Mouse (Mus musculus) adrenal gland, postnatal 14 days (tissue): Measurements from ENCODE around the gene Tcap. TPM values are rescaled to one million over a fixed set of nuclear protein-coding genes. Genes with fewer than 3 reads are reported as not detected.
A peak's percentile ranks its signal among the peaks of the same experiment; 100 is the strongest.
"Not testable (repeated sequence)": the region's sequence is repeated elsewhere in the genome, so short reads cannot be mapped to it uniquely, and the experiment has no call there.

Source experiments
- DNase-seq: peaks from one replicate; pipeline ENCODE4 v3.0.0; 2021; ENCODE audit warnings: mixed read lengths
- total RNA-seq: library from RNA; stranded (reverse); gene quantifications from 2 replicates; pipeline ENCODE4 v1.2.3, GENCODE M21; 2021

Gene Tcap
- total RNA-seq, 1 experiment from 2014 or later: 0.48 TPM

DNA sequence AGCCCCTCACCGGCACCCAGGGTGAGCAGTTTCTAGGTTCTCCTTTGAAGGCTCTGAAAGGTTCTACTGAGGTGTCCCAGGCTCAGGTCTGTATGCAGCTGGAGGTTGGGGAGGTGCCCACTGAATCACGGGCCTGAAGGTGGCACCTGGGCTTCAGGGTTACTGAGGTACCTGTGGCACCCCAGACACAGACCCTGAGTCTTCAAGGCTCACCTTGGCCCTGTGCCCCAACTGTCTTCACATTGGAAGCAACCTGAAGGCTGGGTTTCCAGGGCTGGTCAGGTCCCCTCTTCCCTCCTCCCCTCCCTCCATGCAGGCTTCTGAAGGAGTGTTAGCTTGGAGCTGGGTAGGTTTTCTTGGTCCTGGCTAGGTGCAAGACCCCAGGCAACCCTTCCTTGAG, 2.0 kb upstream of the Tcap start:
- DNase-seq: no peak

DNA sequence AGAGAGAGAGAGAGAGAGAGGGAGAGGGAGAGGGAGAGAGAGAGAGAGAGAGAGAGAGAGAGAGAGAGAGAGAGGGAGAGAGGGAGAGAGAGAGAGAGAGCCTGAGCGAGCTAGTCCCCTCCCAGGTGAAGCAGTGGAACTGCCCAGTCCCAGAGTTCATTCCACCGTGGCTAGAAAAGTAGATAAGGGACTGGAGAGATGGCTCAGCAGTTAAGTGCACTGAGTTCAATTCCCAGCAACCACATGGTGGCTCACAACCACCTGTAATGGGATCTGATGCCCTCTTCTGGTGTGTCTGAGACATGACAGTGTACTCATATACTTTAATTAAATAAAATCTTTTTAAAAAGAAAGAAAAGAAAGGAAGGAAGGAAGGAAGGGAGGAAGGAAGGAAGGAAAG, 1.2 kb upstream of the Tcap start:
- DNase-seq: not testable (repeated sequence)

DNA sequence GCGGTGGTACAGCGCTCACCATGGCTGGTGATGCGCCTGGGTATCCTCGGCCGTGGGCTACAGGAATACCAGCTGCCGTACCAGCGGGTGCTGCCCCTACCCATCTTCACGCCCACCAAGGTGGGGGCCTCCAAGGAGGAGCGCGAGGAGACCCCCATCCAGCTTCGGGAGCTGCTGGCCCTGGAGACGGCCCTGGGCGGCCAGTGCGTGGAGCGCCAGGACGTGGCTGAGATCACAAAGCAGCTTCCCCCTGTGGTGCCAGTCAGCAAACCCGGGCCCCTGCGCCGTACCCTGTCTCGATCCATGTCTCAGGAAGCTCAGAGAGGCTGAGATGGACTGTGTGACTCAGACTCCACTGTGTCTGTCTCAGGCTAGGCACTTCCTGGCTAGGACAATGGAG, 605 bp downstream of the Tcap start:
- no peak for DNase-seq

DNA sequence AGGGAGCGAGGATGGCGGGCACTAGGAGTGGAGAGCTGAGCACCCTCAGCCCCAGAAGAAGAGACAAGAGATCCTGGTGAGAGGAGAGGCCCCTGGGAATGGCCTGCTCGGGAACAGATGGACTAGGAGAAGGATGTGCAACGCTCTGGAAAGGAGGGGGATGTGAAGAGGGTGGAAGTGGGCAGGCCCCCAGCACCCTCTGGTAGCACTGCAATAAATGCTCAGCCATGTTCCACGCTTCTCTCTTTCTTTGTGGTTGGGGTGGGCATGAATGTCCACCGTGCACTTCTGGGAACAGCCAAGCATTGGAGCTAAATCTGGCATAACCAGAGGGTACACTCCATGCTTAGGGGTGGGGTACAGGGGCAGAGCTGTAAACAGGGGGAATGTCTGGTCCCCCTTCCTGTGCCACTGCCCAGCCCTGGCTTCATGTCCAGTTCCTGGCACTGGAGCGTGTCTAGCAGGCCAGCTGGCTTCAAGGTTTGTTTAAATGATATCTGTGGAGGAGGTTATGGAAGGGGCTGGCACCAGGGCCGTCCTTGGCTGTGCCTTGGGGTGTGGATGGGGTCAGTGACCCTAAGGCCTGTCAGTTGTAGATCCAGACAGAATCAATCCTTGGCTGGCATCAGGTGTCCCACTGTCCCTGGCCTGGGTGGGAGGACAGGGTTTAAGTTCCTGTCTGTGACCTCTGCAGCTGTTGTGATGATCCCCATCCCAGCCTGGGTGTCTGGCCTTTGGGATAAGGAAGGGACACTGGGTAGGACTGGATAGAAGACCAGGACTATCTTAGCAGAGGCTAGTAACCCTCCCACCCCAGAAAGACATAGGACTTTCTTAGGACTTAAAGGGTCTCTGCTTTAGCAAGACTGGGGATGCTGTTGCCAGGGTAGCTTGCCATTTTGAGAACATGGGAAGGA, 1.4 kb downstream of the Tcap start:
- DNase-seq: no peak

DNA sequence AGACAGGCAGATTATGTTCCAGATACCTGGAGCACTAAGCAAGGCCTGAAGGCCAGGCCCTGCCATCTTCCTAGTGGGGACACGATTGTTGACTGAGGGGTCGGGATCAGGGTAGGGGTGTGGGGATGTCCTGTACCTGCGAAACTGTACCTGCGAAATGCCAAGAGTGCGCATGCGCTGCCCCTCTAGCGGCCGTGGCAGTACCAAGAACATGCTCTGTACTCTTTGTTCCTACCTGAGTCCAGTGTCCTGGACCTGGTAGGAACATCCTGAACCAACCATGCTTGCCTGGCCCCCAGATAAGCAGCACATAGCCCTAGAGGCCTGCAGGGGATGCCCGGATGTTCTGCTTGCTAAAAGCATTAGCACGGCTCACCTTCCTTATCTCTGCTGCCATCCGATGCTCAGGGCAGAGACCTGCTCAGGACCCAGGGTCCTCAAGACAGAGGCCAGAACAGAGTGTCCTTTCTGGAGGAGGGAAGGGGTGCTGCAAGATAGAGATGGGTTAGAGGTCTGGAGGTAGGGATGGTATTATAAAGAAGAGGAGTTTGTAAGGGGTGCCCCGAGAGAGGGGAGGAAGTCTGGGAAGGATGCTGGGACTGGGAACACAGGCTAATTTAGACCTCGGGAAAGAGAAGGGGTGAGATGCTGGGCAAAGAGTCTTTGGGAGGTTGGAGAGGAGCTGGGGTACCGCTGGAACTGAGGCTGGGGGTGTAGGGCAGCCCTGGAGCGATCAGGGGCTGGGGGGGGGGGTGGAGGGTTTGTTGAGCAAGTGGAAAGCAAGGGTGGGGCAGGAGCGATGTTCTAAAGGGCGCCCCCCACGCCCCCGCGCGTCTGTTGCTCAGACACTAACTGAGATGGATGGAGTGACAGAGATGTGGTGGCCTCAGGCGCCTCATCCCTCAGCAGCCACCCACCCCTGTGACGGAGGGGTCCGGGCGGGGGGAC, 2.3 kb downstream of the Tcap start, which contains the start of gene Pnmt:
Gene Pnmt (plus strand): TSS at position 813 of the 948 bp plus-strand sequence.
- no peak for DNase-seq

DNA sequence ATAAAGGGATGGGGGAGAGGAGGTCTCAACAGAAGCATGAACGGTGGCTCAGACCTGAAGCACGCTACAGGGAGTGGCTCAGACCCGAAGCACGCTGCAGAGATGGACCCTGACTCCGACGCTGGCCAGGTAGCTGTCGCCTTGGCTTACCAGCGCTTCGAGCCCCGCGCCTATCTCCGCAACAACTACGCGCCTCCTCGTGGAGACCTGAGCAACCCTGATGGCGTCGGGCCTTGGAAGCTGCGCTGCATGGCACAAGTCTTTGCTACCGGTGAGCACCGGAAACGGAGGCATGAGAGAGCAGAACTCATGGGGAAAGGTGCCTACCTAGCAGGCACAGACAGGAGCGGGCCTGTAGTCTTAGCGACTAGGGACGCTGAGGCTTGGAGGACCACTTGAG, 3.0 kb downstream of the Tcap start:
- DNase-seq: no peak

DNA sequence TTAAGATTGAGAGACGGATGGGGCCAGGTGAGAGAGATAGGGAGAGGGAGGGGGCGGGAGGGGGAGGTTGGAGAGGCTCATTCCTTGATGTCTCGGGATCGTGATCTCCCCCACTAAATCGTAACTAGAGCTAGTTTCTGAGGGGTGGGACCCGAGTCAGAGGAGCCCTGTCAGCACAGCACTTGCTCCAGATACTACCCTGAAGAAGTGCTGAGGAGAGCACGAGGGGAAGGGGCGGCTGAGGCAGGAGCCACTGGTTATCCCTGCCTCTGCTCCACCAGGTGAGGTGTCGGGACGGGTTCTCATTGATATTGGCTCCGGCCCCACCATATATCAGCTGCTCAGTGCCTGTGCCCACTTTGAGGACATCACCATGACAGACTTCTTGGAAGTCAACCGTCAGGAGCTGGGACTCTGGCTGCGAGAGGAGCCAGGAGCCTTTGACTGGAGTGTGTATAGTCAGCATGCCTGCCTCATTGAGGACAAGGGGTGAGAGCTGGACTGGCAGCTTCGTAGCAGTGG, 3.5 kb downstream of the Tcap start:
- DNase-seq: no peak

DNA sequence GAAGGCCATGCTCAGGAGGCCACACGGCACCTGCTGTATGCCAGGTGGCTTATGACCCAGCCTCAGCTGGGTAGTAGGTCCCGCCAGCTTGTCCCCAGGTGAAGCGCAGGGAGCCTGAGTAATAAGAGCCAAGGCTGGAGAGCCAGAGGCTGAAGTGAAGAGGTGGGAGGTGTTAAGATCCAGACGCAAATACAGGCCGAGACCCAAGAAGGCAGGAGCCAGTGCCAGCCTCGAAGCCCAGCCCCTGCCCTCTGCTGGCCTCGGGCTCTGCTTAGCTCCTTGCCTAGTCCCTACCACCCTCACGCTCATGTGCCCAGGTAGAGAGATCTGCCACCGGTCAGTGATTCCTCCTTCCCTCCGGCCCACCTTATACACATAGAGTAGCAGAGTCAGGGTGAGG, 4.7 kb downstream of the Tcap start:
- DNase-seq: no peak

DNA sequence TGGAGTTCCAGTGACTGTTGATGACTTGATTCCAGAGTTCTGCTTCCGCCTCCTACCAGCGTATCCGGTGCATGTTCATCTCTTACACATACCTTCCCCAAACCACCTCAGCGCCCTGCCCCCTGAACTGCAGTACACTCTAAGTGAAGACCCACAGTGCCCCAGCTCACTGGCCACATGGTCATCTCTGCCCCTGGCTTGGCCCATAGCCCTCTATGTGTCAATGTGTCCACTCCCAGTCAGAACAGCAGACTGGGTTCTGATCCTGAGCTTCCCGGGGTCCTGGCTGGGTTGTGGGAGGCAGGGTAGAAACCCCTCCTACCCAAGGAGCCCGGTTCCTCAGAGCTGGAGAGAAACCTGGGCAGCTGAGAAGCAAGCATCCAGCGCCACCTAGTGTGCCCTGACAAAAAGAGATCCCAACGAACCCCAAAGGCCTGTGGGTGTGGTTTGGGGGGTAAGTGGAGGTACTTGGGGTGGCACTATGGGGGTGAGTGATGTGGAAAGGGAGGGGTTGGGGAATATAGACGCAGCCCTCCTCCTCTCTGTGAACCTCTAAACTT, 5.7 kb downstream of the Tcap start:
- peak; percentile 72 for DNase-seq

DNA sequence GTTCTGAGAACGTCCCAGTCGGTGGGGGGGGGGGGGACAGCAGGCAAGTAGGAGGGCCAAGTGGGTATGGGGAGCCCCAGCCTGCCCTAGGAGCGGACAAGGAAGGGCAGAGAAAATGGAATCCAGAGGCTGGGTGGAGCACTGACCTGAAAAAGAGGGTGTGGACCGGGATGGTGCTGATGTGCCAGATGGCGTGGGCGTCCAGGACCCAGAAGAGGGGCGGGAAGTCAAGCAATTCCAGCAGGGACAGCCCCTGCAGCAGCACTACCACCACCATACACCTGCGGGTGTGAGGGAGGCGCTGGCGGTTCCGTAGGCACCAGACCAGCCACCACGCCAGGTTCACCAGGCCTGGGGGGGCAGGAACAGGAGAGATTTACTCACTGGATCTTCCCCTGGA, 6.5 kb downstream of the Tcap start:
- DNase-seq: no peak

DNA sequence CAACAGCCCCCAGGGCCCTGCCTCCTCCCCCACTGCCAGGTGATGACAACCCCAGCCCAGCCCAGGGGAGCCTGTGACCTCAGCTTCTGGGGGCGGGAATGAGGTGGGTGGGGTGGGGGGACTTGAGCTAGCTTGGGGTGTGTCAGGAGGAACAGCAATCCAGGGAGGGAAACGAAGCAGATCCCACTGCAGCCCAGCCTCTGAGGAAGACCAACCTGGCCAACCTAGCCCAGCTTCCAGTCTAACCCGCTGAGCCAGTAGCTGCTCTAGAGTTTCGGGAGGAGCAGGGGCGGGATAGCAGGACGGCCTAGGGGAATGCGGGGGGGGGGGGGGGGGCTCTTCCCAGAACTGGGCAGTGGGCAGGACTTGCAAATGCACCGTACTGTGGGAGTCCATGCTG, 8.4 kb downstream of the Tcap start:
- DNase-seq: no peak

DNA sequence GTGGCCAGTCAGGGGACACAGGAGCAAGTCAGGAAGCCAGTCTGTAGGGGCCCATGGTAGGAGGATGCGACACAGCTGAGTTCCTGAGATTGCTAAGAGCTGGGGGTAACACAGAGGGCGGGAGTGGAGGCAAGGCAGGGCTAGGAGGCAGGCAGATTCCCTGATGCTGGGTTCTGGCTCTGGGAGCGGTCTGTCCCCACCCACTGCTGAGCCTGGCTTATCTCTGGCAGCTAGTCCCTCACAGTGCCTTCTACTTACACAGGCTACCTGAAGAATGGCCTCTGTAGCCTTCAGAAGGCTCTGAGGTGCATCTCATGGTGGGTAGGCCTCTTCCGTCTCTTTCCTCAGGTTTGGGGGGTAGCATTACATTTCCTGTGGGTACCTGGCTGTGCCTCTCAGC, 9.0 kb downstream of the Tcap start:
- no peak for DNase-seq

DNA sequence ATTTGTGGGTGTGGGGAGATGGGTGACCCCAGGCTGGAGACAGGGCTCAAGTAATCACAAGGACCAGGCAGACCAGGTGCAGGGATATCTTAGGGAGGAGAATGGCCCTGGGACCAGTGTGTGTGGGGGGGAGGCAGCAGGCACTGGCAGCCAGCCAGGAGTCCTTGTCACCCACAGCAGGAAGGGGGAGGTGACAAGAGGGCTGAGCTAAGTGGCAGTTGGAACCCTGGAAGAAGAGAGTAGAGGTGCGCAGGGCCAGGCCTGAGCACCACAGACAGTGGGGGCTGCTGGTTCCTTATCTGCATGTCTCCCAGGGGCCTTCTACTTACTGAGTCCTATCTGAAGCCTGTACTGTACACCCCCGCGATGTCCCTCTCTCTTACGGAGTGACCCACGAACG, 9.7 kb downstream of the Tcap start:
- peak; percentile 72 for DNase-seq

DNA sequence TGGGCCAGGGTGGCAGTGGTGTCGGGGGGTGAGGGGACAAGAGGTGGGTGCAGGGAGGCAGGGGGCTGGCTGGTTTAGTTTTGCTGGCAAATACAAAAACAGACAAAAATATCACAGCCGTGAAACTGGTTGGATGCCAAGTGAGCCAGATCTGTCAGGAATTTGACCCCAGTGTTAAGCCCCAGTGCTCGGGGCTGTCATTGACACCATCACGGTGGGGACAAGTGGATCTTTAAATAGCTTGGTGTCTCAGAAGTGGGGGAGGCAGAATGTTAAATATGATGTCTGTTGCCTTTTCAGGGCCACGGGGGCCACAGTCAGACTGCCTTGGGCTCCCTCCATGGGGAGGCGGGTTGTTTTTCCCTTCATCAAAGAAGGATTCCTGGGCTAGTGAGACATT, 10.7 kb downstream of the Tcap start:
- DNase-seq: no peak

DNA sequence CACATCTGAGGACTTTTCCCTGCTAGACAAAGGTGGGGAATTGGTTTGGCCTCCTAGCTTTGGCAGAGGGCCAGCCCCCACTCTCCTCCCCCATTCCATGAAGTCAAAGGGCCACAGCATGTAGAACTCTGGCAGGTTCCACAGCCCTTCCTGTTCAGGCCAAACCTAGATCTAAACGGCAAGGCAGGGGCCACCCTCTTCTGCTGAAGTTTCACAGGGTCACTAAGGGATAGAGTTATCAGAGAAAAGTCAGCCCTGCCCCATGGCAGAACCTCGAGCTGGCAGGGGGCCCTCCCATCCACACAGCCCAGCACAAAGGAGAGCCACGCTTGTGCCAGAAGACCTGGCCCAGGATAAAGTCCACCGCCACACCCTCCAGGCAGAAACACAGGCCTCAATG, 11.4 kb downstream of the Tcap start:
- no peak for DNase-seq

DNA sequence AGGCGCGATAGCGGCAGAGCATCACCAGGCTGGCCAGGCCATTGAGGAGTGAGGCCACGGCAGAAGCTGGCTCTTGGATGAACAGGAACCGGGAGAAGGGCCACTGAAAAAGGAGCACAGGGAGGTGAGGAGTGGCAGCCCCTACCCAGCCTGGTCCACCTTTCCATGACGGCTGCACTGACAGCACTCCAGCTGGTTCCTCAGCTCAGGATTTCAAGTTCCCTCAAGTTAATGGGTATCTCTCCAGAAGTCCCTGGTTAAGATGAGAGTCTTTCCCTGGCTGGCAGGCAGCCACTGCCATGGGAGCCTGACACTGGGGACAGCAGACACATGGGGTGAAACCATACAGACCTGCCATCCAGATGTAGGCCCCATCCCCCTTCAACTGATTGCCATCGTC, 14.3 kb downstream of the Tcap start:
- DNase-seq: no peak

DNA sequence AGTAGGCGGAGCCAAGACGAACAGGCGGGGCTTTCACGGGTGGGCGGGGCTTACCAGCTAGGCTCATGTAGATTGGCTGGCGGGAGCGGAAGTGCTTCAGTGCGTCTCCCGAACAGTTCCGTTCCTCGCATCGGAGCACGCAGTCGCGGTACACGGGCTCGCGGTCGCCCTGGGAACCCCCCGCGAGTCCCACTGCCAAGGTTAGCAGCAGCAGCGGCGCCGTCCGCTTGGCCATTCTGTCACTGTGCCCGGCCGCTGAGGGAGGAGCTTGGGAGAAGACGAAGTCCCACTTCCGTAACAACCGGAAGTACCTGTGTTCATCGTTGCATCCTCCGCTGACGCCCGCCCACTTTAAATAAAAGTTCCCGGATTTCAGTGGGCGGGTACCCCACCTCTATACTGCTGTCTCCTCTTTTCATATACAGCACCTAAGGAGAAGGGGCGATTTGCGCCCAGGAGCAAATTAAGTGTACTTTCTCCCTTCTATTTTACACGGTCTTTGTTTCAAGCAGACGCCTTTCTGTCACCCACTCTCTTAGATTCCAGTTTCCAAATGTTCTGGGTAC, 16.6 kb downstream of the Tcap start, which contains the start of gene Pgap3:
Gene Pgap3 (minus strand): TSS at position 330 of the 566 bp plus-strand sequence.
- peak; percentile 93 for DNase-seq

DNA sequence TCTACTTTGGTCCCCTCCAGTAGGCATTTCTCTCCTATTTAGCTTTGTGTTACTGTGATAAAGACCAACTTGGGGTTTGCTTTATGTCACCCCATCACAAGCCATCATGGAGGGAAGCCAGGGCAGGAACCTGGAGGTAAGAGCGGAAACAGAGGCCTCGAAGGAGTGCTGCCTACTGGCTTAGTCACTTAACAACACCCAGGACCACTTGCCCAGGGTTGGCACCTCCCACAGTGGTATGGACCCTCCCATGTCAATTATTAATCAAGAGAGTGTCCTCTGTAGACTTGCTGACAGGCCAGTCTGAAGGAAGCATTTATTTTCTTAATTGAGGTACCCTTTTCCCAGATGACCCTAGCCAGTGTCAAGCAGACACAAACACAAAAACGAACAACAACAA, 17.2 kb downstream of the Tcap start:
- DNase-seq: no peak

DNA sequence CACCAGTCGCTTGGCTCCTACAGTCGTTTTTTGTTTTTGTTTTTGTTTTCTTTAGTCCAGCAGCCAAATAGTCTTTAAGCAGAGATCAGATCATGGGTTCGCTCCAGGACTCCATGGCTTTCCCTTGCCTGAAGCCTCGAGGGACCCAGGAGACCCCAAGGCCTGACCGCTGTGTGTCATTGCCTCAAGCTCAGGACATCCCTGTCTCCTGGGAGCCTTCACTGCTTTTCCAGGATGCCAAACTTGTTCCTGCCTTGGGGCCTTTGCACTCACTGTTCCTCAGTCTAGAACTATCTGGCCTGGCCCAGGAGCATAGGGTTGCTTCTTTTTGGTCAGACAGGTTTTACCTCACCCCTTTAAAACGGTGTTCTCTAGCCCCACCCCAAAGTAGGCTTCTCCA, 23.0 kb downstream of the Tcap start:
- DNase-seq: no peak

DNA sequence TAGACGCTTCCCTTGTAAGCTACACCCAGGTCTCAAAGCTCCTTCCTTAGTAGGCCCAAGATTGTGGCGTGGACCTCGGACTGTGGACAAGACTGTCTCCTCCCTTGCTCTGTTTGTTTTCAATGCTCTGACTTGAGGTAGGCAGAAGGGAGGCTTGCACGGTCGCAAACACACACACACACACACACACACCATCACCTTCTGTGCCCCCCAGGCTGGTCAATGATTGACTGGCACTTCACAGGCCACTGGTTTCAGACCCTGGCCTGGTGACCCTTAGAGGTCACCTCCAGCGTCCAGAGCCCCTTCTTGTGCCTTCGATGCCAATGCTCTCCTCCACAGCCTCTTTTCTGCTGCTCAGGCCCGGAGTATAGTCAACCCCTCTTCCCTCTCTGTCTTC, 25.3 kb downstream of the Tcap start:
- no peak for DNase-seq

DNA sequence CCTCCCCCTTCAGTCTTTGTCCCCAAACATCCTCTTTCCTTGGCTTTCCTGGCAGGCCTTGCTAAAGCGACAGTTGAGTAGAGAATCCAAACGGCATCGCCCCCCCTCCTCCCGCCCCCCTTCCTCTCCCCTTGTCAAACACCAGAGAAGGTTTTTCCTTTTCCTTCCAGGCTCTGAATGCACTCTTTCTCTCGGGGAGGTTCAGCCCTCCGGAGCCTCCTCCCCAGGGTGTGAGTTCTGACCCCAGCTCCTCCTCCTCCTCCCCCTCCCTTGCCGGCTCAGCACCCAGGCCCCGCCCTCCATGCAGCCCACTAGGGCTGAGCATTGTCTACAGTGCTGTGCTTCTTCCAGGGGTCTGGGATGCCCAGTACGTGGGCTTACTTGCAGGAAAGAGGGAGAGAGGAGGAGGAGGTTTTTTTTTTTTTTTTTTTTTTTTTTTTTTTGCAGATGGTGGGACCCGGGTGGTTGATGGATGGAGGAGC, 25.8 kb downstream of the Tcap start:
- no peak for DNase-seq

DNA sequence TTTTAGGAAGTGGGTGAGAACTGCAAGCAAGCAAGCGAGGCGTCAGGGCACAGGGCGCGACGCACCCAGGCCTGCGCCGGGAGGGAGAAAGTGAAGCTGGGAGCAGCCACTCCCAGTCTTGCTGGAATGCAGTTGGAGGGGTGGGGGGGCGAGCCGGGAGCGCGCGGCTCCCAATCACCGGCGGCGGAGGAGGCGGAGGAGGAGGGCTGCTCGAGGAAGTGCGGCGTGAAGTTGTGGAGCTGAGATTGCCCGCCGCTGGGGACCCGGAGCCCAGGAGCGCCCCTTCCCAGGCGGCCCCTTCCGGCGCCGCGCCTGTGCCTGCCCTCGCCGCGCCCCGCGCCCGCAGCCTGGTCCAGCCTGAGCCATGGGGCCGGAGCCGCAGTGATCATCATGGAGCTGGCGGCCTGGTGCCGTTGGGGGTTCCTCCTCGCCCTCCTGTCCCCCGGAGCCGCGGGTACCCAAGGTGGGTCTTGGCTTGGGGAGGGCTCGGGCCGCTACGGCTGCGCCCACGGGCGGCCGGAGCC, 28.7 kb downstream of the Tcap start, which contains the start of gene Erbb2:
Gene Erbb2 (plus strand): TSS at position 198 of the 524 bp plus-strand sequence.
- peak; percentile 79 for DNase-seq
